Mouse (Mus musculus): ENCODE results near the gene Frmd5. TPM values are rescaled to one million over a fixed set of nuclear protein-coding genes. Genes with fewer than 3 reads are reported as not detected.
"Not testable (repeated sequence)": the region's sequence is repeated elsewhere in the genome, so short reads cannot be mapped to it uniquely, and the experiment has no call there.

Gene Frmd5
- polyA plus RNA-seq, 1 experiment from 2014 or later = 3.1 TPM

GRCm38 (mm10) chr2:121565911-121566310, 241.0 kb downstream of the Frmd5 start:
- no peaks in the 10 kb centered on the region for H3K27me3 ChIP-seq
- whole genome bisulfite sequencing = 41% methylated on average over 5 of the region's 5 CpGs
- no peak overlapping the region for H3K4me3 ChIP-seq
- no peak overlapping the region for H3K4me2 ChIP-seq
- no peak overlapping the region for H3K9ac ChIP-seq
- H3K27ac ChIP-seq = no peak overlapping the region
- no peaks in the 10 kb centered on the region for H3K36me3 ChIP-seq
- H3K9me3 ChIP-seq = no peaks in the 10 kb centered on the region
- ATAC-seq (ENCODE audit: insufficient number of reproducible peaks, insufficient read depth, low FRiP score, low TSS enrichment, low read depth) = no peak
- no peaks in the 10 kb centered on the region for H3K4me1 ChIP-seq

DNA sequence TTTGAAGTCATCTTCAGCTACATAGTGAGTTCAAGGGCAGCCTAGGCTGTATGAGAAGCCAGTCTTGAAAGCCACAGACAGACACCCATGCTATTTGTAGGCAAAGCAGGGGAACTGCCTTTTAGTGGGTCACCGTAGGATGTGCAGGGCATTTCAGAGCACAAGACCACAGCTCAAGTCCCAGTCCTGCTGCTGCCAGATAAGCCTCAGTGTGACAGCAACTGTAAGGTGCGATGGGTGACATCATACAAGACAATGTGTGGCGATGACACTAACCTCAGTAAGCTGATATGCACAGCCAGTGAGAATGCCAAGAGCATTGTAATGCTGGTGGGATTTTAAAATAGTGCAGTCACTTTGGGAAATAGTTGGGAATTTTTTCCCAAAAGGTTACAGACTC, 243.8 kb downstream of the Frmd5 start:
- 91% methylated on average over 3 of the region's 3 CpGs for WGBS
- no peak overlapping the region for H3K9ac ChIP-seq
- H3K9me3 ChIP-seq = no peaks in the 10 kb centered on the region
- H3K4me1 ChIP-seq = no peaks in the 10 kb centered on the region
- no peak overlapping the region for H3K4me2 ChIP-seq
- H3K27ac ChIP-seq = no peak overlapping the region
- H3K27me3 ChIP-seq = no peaks in the 10 kb centered on the region
- no peaks in the 10 kb centered on the region for H3K36me3 ChIP-seq
- no peak overlapping the region for H3K4me3 ChIP-seq
- no peak for ATAC-seq (ENCODE audit: insufficient number of reproducible peaks, insufficient read depth, low FRiP score, low TSS enrichment, low read depth)

GRCm38 (mm10) chr2:121551271-121551670, 255.6 kb downstream of the Frmd5 start:
- Histone ChIP-seq H3K9ac (no peak overlapping the region), H3K9me3 (no peaks in the 10 kb centered on the region), H3K4me2 (no peak overlapping the region), H3K4me3 (no peak overlapping the region), H3K4me1 (0 out of 2 replicates have a peak, but pooled peaks cover 4% of the 10 kb centered on the region), H3K27me3 (no peaks in the 10 kb centered on the region), H3K36me3 (0 out of 2 replicates have a peak, but pooled peaks cover 8% of the 10 kb centered on the region), H3K27ac (no peak overlapping the region)
- ATAC-seq (ENCODE audit: insufficient number of reproducible peaks, insufficient read depth, low FRiP score, low TSS enrichment, low read depth) = no peak
- 85% methylated on average over 8 of the region's 8 CpGs for WGBS

DNA sequence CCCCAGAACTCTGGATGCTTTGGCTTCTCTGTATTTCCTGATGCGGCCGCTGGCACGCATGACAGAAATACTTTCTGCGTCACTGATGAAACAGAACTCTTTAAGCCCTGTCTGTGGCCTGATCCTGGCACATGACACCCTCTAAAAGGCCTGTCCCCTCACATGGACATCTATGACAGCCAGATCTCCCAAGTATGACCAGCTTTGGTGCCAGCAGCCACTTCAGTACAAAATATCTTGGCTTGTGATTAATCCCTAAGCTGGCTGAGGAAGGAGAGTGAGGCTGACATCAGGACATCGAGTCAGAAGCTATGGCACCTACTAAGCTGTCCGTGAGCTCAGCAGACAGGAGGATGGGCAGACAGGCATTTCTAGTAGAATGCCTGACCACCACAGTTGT, 257.3 kb downstream of the Frmd5 start:
- H3K27ac ChIP-seq = no peak overlapping the region
- H3K9me3 ChIP-seq = no peaks in the 10 kb centered on the region
- no peak for ATAC-seq (ENCODE audit: insufficient number of reproducible peaks, insufficient read depth, low FRiP score, low TSS enrichment, low read depth)
- 0 out of 2 replicates have a peak, but pooled peaks cover 4% of the 10 kb centered on the region for H3K4me1 ChIP-seq
- no peak overlapping the region for H3K9ac ChIP-seq
- no peak overlapping the region for H3K4me2 ChIP-seq
- peaks cover 19% of the 10 kb centered on the region; the same call in 1 of the 2 replicates for H3K36me3 ChIP-seq
- no peaks in the 10 kb centered on the region for H3K27me3 ChIP-seq
- 91% methylated on average over 6 of the region's 6 CpGs for WGBS
- H3K4me3 ChIP-seq = no peak overlapping the region

GRCm38 (mm10) chr2:121544829-121545228, 262.1 kb downstream of the Frmd5 start:
- ATAC-seq (ENCODE audit: insufficient number of reproducible peaks, insufficient read depth, low FRiP score, low TSS enrichment, low read depth) = no peak
- Histone ChIP-seq H3K27me3 (no peaks in the 10 kb centered on the region), H3K9me3 (no peaks in the 10 kb centered on the region), H3K9ac (no peak overlapping the region), H3K36me3 (peaks cover 43% of the 10 kb centered on the region), H3K4me1 (no peaks in the 10 kb centered on the region), H3K4me2 (no peak overlapping the region), H3K27ac (no peak overlapping the region), H3K4me3 (no peak overlapping the region)
- 92% methylated on average over 3 of the region's 3 CpGs for WGBS

DNA sequence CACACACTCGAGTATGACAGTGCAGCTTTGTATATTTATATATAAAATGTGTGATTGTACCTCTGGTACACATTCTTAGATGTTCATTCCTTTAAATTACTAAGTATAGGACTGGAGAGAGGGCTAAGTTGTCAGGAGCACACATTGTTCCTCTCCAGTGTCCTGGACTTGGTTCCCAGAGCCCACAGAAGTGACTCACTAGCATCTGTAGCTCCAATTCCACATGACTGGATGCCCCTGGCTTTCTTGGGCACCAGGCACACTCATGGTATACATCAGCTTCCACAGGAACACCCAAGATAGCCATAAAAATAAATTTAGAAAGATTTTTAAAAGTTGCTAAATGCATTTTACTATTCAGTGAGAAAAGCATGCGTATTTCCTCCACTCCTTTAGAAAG, 281.8 kb downstream of the Frmd5 start:
- no peaks in the 10 kb centered on the region for H3K27me3 ChIP-seq
- H3K4me3 ChIP-seq = no peak overlapping the region
- no peak overlapping the region for H3K4me2 ChIP-seq
- ATAC-seq (ENCODE audit: insufficient number of reproducible peaks, insufficient read depth, low FRiP score, low TSS enrichment, low read depth) = no peak
- H3K36me3 ChIP-seq = peaks cover 47% of the 10 kb centered on the region
- no peak overlapping the region for H3K27ac ChIP-seq
- no peaks in the 10 kb centered on the region for H3K9me3 ChIP-seq
- 86% methylated on average over 2 of the region's 2 CpGs for WGBS
- no peak overlapping the region for H3K9ac ChIP-seq
- H3K4me1 ChIP-seq = no peaks in the 10 kb centered on the region

- H3K27ac ChIP-seq = not testable (repeated sequence)
Measured at GRCm38 (mm10) chr2:121522830-121523229, 284.1 kb downstream of the Frmd5 start.

DNA sequence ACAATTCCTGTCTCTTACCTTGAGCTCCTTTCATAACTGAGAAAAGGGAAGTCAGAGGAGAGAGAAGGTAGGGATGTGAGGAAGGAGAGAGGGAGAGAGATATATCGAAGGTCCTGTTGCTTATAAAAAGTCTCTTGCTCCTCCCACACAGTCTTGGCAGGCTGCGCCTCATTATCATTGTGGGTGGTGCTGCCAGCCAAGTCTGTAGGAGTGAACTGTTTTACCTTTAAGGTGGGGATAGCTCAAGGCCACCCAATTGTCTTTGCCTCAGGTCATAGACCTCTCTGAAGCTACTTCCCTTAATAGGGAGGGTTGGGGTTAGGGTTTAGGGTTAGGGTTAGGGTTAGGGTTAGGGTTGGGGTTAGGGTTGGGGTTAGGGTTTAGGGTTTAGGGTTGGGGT, 284.9 kb downstream of the Frmd5 start:
- H3K9ac ChIP-seq = no peak overlapping the region
- no peaks in the 10 kb centered on the region for H3K9me3 ChIP-seq
- H3K27me3 ChIP-seq = no peaks in the 10 kb centered on the region
- ATAC-seq (ENCODE audit: insufficient number of reproducible peaks, insufficient read depth, low FRiP score, low TSS enrichment, low read depth) = no peak
- no peak overlapping the region for H3K4me2 ChIP-seq
- 92% methylated on average over 2 of the region's 2 CpGs for WGBS
- no peak overlapping the region for H3K4me3 ChIP-seq
- no peak overlapping the region for H3K27ac ChIP-seq
- peaks cover 56% of the 10 kb centered on the region for H3K36me3 ChIP-seq
- no peaks in the 10 kb centered on the region for H3K4me1 ChIP-seq

More at GRCm38 (mm10) chr2:121522830-121523229, 284.1 kb downstream of the Frmd5 start:
- H3K27me3 ChIP-seq; H3K9me3 ChIP-seq; H3K9ac ChIP-seq; H3K4me3 ChIP-seq; H3K4me2 ChIP-seq; ATAC-seq (ENCODE audit: insufficient number of reproducible peaks, insufficient read depth, low FRiP score, low TSS enrichment, low read depth); H3K4me1 ChIP-seq: not testable (repeated sequence)
- WGBS = 99% methylated on average over 3 of the region's 3 CpGs
- H3K36me3 ChIP-seq = peaks cover 54% of the 10 kb centered on the region

GRCm38 (mm10) chr2:121518711-121519110, 288.2 kb downstream of the Frmd5 start:
- H3K4me3 ChIP-seq; H3K27me3 ChIP-seq; ATAC-seq (ENCODE audit: insufficient number of reproducible peaks, insufficient read depth, low FRiP score, low TSS enrichment, low read depth); H3K9ac ChIP-seq; H3K4me1 ChIP-seq; H3K9me3 ChIP-seq; H3K27ac ChIP-seq; H3K4me2 ChIP-seq: not testable (repeated sequence)
- 93% methylated on average over 4 of the region's 4 CpGs for WGBS
- H3K36me3 ChIP-seq = peaks cover 54% of the 10 kb centered on the region

DNA sequence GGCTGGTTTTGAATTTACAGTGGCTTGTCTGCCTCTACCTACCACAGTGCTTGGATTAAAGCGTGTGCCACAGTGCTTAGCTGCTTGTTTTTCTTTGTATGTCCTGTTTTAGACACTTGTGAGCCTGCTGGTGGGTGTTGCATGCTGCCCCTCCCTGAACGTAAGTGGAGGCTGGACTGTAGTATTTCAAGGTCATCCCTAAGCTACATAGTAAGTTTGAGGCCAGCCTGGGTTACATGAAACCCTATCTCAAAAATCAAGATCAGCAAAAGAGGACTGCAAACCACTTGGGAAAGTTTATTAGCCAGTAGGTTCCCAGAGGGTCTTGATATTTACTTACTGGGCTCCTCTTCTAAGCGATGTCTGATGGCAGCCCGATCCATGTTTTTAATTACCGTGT, 288.8 kb downstream of the Frmd5 start:
- no peaks in the 10 kb centered on the region for H3K27me3 ChIP-seq
- ATAC-seq (ENCODE audit: insufficient number of reproducible peaks, insufficient read depth, low FRiP score, low TSS enrichment, low read depth) = no peak
- 87% methylated on average over 5 of the region's 5 CpGs for WGBS
- no peaks in the 10 kb centered on the region for H3K4me1 ChIP-seq
- no peaks in the 10 kb centered on the region for H3K9me3 ChIP-seq
- H3K4me3 ChIP-seq = no peak overlapping the region
- H3K36me3 ChIP-seq = peaks cover 57% of the 10 kb centered on the region
- H3K4me2 ChIP-seq = no peak overlapping the region
- no peak overlapping the region for H3K9ac ChIP-seq
- H3K27ac ChIP-seq = no peak overlapping the region

DNA sequence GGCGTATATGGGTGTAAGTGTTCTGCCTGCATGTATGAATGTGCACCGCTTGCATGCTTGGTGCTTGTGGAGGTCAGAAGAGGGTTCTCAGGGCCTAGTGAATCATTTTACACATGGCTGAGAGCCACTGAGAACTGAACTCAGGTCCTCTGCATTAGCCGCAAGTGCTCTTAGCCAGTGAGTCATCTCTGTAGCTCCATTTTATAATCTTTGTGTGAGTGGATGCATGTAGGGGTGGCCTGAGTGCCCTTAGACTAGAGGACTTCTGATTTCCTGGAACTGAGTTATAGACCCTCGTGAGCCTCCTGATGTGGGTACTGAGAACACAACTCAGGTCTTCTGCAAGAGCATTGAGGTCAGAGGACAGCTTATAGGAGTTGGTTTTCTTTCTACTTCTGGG, 292.7 kb downstream of the Frmd5 start:
- H3K36me3 ChIP-seq = peaks cover 53% of the 10 kb centered on the region
- H3K4me3 ChIP-seq = no peak overlapping the region
- WGBS = 96% methylated on average over 4 of the region's 4 CpGs
- no peak for ATAC-seq (ENCODE audit: insufficient number of reproducible peaks, insufficient read depth, low FRiP score, low TSS enrichment, low read depth)
- no peak overlapping the region for H3K27ac ChIP-seq
- no peaks in the 10 kb centered on the region for H3K9me3 ChIP-seq
- H3K9ac ChIP-seq = no peak overlapping the region
- H3K4me1 ChIP-seq = peaks cover 6% of the 10 kb centered on the region
- H3K4me2 ChIP-seq = no peak overlapping the region
- no peaks in the 10 kb centered on the region for H3K27me3 ChIP-seq

DNA sequence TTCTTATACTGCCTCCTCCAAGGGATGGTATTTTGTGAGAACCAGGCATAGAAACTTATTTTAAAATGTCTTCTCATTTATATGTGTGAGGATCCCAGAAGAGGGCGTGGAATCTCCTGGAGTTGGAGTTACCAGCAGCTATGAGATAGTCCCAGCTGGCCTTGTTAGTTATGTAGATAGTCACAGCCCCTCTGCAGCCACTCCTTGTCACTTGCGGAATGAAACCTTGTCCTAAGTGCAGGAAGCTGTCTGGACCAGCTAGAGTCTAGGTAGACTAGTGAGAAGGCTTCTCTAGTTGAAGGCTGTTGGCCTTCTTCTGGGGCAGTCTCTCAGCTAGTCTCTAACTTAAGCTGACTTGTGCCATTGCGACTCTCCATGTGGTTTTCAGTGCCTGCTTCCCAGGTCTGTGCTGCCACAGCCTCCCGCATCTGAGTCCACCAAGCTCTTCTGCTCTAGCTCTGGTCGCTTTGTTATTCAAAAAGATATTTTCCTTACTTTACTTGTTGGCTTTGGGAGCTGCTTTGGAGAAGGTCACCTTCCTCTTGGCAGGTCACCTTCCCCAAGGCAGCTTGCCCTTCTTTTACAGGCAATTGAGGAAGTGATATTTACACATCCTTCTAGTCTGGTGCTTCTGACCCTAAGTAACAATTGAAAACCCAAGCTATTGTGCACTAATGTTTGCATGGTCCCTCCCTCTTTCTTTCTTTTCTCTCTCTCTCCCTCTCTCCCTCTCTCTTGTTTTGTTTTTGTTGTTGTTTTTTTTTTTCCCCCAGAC, 293.7 kb downstream of the Frmd5 start:
- H3K4me1 ChIP-seq; H3K9ac ChIP-seq; H3K4me2 ChIP-seq; H3K4me3 ChIP-seq; H3K27me3 ChIP-seq; H3K27ac ChIP-seq; ATAC-seq (ENCODE audit: insufficient number of reproducible peaks, insufficient read depth, low FRiP score, low TSS enrichment, low read depth); H3K9me3 ChIP-seq: not testable (repeated sequence)
- 93% methylated on average over 5 of the region's 5 CpGs for WGBS
- H3K36me3 ChIP-seq = peaks cover 48% of the 10 kb centered on the region
